Mouse (Mus musculus) erythroblast, embryonic 14.5 days (primary cell): ENCODE measurements around the gene Fam209.

Source experiments
- GATA1 ChIP-seq: IDR thresholded peaks from 2 replicates; pipeline ENCODE4 v1.6.1; 2012; ENCODE audit warnings: low read length, inconsistent platforms, mixed read lengths
- TAL1 ChIP-seq: IDR thresholded peaks from 3 replicates; pipeline ENCODE4 v1.6.1; 2012; ENCODE audit warnings: low read length, inconsistent platforms, mixed read lengths

DNA sequence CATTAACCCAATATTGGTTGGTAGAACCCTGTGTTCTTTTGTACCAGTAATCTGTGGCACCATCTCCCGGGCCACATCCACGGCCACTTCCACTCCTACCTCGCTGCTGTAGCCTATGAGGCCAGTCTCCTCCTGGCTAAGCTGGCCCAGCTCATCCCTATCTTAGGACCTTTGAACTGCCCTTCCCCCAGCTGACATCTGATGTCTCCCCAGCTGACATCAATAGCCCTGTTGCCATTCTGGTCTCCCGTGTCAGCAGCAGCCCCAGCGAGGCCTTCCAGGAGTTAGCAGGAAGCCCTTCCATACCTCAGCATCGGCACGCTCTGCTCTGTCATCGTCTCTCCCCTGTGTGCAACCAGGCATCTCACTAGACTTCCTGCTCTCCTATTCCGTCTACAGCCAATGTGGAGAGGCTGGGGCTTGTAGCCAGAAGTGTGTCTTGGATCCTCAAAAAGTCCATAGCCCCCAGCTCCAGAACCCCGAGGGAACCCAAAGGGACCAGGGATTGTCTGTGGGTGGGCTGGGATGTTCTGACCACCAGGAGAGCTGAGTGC lies 4.5 kb downstream of the Fam209 start:
- TF ChIP-seq GATA1 (no peak), TAL1 (no peak)
